Mouse (Mus musculus): ENCODE results near the gene Prrt1. TPM values are rescaled to one million over a fixed set of nuclear protein-coding genes. Genes with fewer than 3 reads are reported as not detected.

Gene Prrt1
- 6.9 TPM for total RNA-seq (2023)

DNA sequence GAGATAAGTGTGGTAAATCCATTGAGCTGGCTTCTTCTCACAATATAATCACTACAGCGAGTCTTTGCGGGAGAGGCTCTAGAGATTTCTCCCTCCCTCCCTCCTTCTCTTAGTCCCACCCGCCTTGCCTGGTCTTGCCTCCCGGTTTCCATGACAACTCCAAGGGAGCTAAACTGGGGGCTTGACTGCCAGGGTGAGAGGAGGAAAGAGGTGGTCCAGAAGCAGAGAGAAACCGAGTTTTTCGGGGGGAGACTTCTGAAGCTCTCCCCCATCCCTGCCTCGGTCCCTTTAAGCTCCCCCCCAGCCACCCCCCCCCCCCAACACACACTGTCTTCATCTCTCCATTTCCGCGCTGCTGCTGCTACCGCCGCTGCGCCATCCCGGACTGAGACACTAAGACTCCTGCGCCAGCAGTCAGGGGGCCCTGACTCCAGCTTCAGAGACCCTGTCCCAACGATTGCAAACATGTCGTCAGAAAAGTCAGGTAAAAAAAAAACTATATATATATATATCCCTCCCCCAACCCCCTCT lies at the start of gene Prrt1:
TSS of gene Prrt1 (plus strand) at position 313 of the 531 bp plus-strand sequence.

DNA sequence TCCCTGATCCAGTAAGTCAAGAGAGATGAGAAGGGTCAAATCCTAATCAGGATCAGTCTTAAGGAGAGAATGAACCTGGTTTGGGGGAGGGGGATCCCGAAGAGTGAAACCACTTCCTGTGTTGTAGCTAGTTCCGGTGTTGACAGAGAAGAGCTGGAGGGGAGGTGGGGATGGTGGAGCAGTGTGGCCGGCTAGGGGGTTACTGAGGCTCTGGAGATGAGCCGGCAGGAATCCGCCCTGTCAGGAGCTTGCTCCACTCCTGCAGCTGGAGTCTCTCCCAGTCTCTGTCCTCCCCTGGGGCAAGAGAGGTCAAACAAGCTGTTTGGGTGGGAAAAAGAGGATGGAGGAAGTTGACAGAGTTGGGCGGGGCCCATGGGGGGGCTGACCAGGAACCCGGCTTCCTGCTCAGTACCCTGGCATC lies 39.6 kb upstream of the Prrt1 start, which contains the start of gene Gpsm3:
TSS of gene Gpsm3 (plus strand) at position 126 of the 421 bp plus-strand sequence.

DNA sequence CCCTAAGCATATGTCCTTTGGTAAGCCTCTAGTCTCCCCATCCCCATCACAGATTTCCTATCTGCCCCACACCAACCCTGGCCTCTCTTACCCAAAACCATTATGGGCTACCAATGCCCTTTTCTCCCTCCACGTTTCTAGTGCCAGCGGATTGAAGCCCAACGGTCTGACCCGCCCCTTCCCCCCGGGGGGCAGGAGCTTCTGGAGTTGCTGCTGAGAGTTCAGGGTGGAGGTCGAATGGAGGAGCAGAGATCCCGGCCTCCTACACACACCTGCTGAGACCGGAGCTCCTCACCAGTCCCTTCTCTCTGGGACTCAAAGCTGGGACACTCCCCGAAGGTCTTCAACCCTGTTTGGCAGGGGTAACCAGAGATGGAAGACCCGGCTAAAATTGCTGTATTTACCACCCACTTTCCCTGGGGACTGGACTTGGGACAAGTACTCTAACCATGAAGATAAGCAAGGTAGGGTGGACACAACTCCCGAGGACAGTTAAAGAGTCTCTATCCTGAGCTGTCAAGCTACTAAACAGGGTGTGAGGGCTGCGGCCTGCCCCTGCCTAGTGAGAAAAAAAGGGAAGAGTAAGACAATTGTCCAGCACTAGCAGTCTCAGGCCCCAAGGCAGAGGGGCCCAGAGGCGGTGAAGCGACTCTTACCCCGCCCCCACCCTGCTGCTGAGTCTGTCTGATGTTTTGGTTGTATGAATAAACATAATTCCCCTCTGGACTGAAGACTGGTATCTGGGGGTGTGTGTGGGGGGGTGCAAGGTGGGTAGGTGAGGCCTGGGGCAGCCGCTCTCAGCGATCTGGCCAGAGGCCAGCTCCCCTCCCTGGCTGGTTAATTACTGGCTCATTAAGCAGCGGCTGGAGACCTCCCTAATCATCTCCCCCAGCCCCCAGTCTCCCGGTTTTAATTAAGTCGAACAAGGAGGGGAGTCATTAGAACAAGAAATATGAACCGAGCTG lies 38.0 kb upstream of the Prrt1 start, which contains the start of gene Pbx2:
TSS of gene Pbx2 (plus strand) at position 238 of the 965 bp plus-strand sequence.

DNA sequence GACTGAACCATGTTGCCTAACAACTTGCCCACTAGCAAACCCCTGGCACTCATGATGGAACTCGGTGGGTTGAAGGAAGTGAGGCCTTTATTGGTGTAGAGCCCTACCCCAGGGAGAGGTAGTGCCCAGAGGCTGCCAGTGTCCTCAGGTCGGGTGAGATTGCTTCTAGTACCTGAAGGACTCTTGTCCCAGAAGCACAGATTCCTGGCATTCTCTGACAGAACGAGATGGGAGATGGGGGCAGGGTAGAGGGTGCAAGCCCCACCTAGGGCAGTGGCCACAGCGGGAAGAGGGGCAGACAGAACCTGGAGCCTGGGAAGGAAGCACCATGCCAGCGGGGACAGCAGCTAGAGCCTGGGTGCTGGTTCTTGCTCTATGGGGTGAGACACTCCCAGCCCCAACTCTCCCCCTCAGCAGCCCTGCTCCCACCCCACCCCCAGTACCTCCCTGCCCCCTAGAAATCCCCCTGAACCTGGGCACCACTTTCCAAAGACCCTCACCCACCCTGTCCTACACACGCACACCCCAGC lies 31.7 kb upstream of the Prrt1 start, which contains the start of gene Ager:
TSS of gene Ager (plus strand) at position 297 of the 530 bp plus-strand sequence.

DNA sequence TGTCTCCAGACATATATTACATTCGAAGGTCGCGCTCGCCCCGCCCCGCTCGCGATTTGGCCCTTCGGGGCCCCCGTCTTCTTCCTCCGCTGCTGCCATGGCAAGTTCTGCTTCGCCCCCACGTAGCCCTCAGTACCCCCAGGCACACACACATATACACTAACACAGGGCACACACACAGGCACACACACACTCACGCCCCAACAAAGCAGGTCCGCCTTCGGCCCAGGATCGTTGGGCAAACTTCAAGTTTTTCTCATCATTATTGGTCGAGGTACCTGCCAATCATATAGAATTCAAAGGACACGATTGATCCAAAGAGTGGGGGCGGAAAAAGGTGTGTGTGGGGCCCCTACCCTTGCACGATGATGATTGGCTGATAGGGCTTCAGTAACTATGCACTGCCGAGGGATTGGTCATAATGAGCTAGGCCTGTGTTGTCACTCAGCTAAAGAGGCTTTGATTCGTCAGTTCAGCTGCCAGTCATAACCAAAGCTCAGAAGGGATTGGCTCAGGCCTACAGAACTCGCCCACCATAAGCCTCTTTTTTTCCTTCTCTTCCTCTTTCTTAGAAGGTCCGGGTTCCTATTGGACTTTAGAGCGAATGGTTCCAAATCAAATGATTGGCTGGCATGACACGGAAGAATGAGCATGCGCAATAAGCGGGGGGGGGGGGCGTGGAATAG lies 25.8 kb upstream of the Prrt1 start, which contains the start of gene Rnf5:
TSS of gene Rnf5 (minus strand) at position 316 of the 686 bp plus-strand sequence.

DNA sequence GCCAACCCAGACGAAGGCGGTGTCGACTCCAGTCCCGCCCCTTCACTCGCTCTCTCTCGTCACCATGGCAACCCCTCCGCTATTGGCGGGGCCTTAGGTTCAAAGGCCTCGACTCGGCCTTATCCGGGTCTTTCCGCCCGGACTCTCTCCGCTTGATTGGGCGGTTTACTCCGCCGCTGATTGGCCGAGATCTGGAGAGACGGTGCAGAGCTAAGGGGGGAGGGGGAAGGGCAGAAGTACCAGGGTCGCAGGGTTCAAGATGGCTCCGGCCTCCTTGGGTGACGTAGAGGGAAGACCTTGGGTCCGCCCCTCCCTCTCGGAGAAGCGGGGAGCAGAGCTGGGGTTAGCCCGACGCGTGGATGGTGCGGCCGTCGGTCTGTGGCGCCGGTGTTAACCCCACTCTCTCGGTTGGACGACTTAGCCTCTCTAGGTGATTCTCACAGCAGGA lies 25.2 kb upstream of the Prrt1 start, which contains the start of gene Agpat1:
TSS of gene Agpat1 (plus strand) at position 202 of the 448 bp plus-strand sequence.

DNA sequence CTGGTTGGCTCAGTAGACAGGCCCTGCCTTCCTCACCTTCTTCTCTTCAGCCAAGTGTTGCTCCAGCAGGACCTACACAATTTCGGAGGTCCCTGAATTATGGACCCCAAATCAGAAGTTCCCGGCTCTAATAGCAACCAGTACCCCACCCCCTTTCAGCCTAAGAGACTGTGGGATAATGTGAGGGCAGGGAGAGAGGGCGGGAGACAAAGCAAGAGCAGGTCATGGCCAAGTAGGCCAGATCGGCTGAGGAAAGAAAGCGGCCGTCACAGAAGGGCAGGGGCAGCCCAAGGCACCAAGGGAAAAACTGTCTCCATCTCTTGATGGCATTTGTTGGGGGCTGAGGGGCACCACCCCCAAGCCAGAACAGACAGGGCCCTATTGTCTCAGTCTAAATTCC lies 13.5 kb upstream of the Prrt1 start, which contains the start of gene Egfl8:
TSS of gene Egfl8 (minus strand) at position 101 of the 400 bp plus-strand sequence.

DNA sequence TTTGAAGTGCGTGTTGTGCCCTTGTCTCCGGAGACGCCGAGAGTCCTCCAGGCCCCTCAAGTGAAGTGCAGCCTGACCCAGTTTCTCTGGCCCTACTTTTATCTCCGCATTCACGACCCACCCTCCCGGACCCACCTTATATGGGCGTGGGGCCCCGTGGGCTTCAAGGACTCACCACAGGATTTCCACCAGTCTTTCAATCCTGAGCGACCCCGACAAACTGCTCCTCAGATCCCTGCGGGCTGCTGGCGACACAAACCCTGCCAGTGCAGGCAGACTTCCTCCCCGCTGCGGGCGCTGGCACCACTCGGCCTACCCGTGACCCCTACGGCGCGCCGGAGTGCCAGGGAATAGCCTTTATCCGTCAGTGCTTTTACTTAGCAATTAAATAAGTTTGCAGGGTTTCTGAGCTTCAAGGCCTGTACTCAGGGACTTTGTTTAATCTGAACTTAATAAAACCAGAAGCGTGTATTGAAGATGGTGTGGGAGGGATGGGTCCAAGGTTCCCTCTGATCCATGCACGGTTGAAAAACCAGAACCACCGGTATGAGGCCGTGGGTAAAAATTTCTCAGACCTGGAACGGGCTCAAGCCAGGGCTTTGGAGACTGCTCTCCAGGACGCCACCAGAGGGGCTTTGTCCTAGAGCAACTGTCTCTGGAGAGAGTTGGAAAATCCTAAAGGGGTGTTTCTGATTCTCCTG lies 1.2 kb upstream of the Prrt1 start, which contains the start of gene Ppt2:
TSS of gene Ppt2 (minus strand) at position 568 of the 701 bp plus-strand sequence.

DNA sequence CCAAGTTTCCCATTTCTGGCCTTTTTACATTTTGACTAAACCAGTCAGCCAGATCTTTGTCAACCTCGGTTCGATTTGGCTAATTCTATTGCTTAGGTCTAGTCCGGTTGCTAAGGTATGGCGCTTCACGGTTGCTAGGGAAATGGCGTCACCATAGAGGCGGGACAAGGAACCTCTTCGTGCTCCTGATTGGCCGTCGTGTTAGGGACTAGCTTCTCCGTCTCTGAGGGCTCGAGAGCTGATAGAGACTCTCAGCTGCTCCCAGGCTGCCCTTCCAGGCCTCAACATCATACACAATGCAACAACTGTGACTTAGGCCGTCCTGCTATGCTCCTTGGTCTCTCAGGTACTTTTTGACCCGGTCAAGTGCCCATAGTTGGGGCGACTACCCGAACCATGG lies 15.3 kb downstream of the Prrt1 start, which contains the start of gene Fkbpl:
TSS of gene Fkbpl (plus strand) at position 157 of the 400 bp plus-strand sequence.

DNA sequence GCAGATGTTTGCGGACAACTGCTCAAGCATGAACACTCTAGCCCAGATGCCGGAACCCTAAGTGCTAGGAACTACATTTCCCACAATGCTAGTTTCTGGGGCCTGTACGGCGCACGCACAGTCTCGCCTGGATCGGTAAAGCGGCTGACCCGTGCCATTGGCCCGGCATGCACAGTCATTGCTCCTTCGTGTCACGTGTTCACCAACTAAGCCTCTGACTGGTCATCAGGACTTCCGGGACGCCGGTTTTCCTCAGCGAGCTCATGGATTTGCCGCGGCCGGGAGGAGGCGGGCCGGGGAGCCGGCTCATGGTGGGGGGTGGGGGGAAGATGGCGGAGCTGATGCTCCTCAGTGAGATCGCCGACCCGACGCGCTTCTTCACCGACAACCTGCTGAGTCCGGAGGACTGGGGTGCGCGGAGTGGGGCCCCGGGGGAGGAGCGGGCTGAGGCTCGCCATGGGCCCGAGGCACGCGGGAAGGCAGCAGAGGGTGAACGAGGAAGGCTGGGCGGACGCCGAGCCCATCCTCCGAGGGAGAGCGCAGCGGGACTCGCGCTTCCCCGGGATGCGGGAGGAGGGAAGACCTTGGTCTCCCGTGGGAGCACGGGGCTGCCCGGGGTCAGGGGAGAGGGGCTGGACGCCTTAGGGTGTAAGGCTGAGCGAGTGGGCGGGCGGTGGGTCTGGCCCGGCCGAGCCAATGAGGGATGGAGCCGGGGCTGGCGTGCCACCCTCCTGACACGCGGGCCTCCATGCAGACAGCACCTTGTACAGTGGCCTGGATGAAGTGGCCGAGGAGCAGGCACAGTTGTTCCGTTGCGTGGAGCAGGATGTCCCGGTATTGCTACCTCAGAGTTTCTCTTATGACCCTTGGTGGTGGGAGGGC lies 17.8 kb downstream of the Prrt1 start, which contains the start of gene Atf6b:
TSS of gene Atf6b (plus strand) at position 241 of the 882 bp plus-strand sequence.

DNA sequence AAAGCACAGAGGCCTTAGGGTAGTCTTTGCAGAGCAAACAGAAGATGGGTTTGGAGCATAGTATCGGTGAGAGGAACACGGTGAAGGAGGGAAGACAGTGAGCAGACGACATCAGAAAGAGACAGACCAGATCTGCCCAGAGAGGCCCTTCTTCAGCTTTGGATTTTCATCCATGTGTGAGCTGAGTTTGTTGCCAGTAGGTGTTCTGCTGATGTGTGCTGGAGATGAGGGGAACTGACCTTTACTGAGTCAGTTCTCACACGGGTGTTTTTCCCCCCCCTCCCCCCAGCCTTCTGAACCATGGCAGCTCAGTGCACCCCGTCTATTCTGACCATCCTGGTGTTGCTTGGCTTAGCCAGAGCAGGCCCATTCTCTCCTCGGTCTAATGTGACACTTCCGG lies 40.9 kb downstream of the Prrt1 start, which contains the start of gene Tnxb:
TSS of gene Tnxb (plus strand) at position 301 of the 400 bp plus-strand sequence.

Other genes starting within 250 kb of the Prrt1 start
- gene BC051142, start 230.7 kb upstream of the Prrt1 start, total RNA-seq (2023): 4.0 TPM
- gene Btnl4, start 152.2 kb upstream of the Prrt1 start, total RNA-seq (2023): not detected
- not detected for gene Btnl6, start 112.2 kb upstream of the Prrt1 start, total RNA-seq (2023)
- 0.38 TPM for gene Notch4, start 65.3 kb upstream of the Prrt1 start, total RNA-seq (2023)
- 180 TPM for gene Gpsm3, start 39.7 kb upstream of the Prrt1 start, total RNA-seq (2023)
- 48.2 TPM for gene Pbx2, start 38.3 kb upstream of the Prrt1 start, total RNA-seq (2023)
- gene Ager, start 31.7 kb upstream of the Prrt1 start, total RNA-seq (2023): 8.7 TPM
- gene Rnf5, start 25.8 kb upstream of the Prrt1 start, total RNA-seq (2023): 29.9 TPM
- gene Agpat1, start 25.3 kb upstream of the Prrt1 start, total RNA-seq (2023): 41.1 TPM
- gene Egfl8, start 13.6 kb upstream of the Prrt1 start, total RNA-seq (2023): 8.4 TPM
- gene Ppt2, start 1.0 kb upstream of the Prrt1 start, total RNA-seq (2023): 20.6 TPM
- gene Fkbpl, start 15.2 kb downstream of the Prrt1 start, total RNA-seq (2023): 1.2 TPM
- gene Atf6b, start 17.6 kb downstream of the Prrt1 start, total RNA-seq (2023): 42.3 TPM
- 0.09 TPM for gene Tnxb, start 41.0 kb downstream of the Prrt1 start, total RNA-seq (2023)
- 0.70 TPM for gene C4b, start 114.3 kb downstream of the Prrt1 start, total RNA-seq (2023)
- gene Cyp21a1, start 175.0 kb downstream of the Prrt1 start, total RNA-seq (2023): not detected
- 55.8 TPM for gene Stk19, start 207.4 kb downstream of the Prrt1 start, total RNA-seq (2023)
- gene Dxo, start 207.5 kb downstream of the Prrt1 start, total RNA-seq (2023): 86.0 TPM
- gene Skiv2l, start 220.7 kb downstream of the Prrt1 start, total RNA-seq (2023): 121 TPM
- 22.0 TPM for gene Nelfe, start 220.9 kb downstream of the Prrt1 start, total RNA-seq (2023)
- 0.64 TPM for gene Cfb, start 233.0 kb downstream of the Prrt1 start, total RNA-seq (2023)
- gene Zbtb12, start 249.9 kb downstream of the Prrt1 start, total RNA-seq (2023): 4.4 TPM

All from CD4-positive naive resting alpha-beta T cell, adult 76 days (primary cell).